Mouse (Mus musculus): ENCODE measurements at regions not wholly inside any gene's neighbourhood (a gene's known extent, or its start where the extent isn't known, plus 50 kb on each side); places are given as distances from the start of the nearest gene placed in this dataset.

GRCm38 (mm10) chr5:133821273-133821672 is 278.2 kb upstream of the Castor2 start:
- no peak for DNase-seq (ENCODE audit: low spot score in 2 of 2)

- no peak for DNase-seq (ENCODE audit: low spot score in 2 of 2)
Measured at GRCm38 (mm10) chr5:133815462-133815861, 284.0 kb upstream of the Castor2 start.

- no peak for DNase-seq (ENCODE audit: low spot score in 2 of 2)
Measured at GRCm38 (mm10) chr5:133814436-133814835, 285.1 kb upstream of the Castor2 start.

GRCm38 (mm10) chr5:133812216-133812615 is 287.3 kb upstream of the Castor2 start:
- DNase-seq (ENCODE audit: low spot score in 2 of 2), result no peak

- DNase-seq (ENCODE audit: low spot score in 2 of 2), result no peak
Measured at GRCm38 (mm10) chr5:133806891-133807290, 292.6 kb upstream of the Castor2 start.

GRCm38 (mm10) chr5:133802001-133802400 is 297.5 kb upstream of the Castor2 start:
- no peak for DNase-seq (ENCODE audit: low spot score in 2 of 2)

GRCm38 (mm10) chr5:133795638-133796037 is 303.9 kb upstream of the Castor2 start:
- no peak for DNase-seq (ENCODE audit: low spot score in 2 of 2)

- DNase-seq (ENCODE audit: low spot score in 2 of 2), result no peak
Measured at GRCm38 (mm10) chr5:133790726-133791125, 308.8 kb upstream of the Castor2 start.

GRCm38 (mm10) chr5:133788006-133788405 is 311.5 kb upstream of the Castor2 start:
- no peak for DNase-seq (ENCODE audit: low spot score in 2 of 2)

- DNase-seq (ENCODE audit: low spot score in 2 of 2), result no peak
Measured at GRCm38 (mm10) chr5:133787491-133787890, 312.0 kb upstream of the Castor2 start.

- DNase-seq (ENCODE audit: low spot score in 2 of 2), result no peak
Measured at GRCm38 (mm10) chr5:133776591-133776990, 322.9 kb upstream of the Castor2 start.

GRCm38 (mm10) chr5:133774116-133774515 is 325.4 kb upstream of the Castor2 start:
- no peak for DNase-seq (ENCODE audit: low spot score in 2 of 2)

- no peak for DNase-seq (ENCODE audit: low spot score in 2 of 2)
Measured at GRCm38 (mm10) chr5:133768856-133769255, 330.7 kb upstream of the Castor2 start.

- no peak for DNase-seq (ENCODE audit: low spot score in 2 of 2)
Measured at GRCm38 (mm10) chr5:133757817-133758216, 341.7 kb upstream of the Castor2 start.

- DNase-seq (ENCODE audit: low spot score in 2 of 2), result no peak
Measured at GRCm38 (mm10) chr5:133754180-133754579, 345.3 kb upstream of the Castor2 start.

GRCm38 (mm10) chr5:133753461-133754160 is 345.9 kb upstream of the Castor2 start:
- no peak for DNase-seq (ENCODE audit: low spot score in 2 of 2)

GRCm38 (mm10) chr5:133746960-133747359 is 352.6 kb upstream of the Castor2 start:
- DNase-seq (ENCODE audit: low spot score in 2 of 2), result no peak

GRCm38 (mm10) chr5:133746411-133746810 is 353.1 kb upstream of the Castor2 start:
- DNase-seq (ENCODE audit: low spot score in 2 of 2), result no peak

GRCm38 (mm10) chr5:133744136-133744535 is 355.4 kb upstream of the Castor2 start:
- DNase-seq (ENCODE audit: low spot score in 2 of 2), result no peak

GRCm38 (mm10) chr5:133743606-133744005 is 355.9 kb upstream of the Castor2 start:
- DNase-seq (ENCODE audit: low spot score in 2 of 2), result no peak

GRCm38 (mm10) chr5:133731871-133732270 is 367.6 kb upstream of the Castor2 start:
- DNase-seq (ENCODE audit: low spot score in 2 of 2), result no peak

- no peak for DNase-seq (ENCODE audit: low spot score in 2 of 2)
Measured at GRCm38 (mm10) chr5:133718187-133719078, 381.1 kb upstream of the Castor2 start.

GRCm38 (mm10) chr5:133715830-133716229 is 383.7 kb upstream of the Castor2 start:
- DNase-seq (ENCODE audit: low spot score in 2 of 2), result no peak

Measured in thymus, postnatal 10 days (tissue).